Mouse (Mus musculus): ENCODE results near the gene Sec61a2. TPM values are rescaled to one million over a fixed set of nuclear protein-coding genes. Genes with fewer than 3 reads are reported as not detected.

The Sec61a2 gene
- polyA plus RNA-seq, 1 experiment from 2014 or later, result 67.5 TPM

- H3K9me3 ChIP-seq, result no peaks in the 10 kb centered on the region
- H3K4me2 ChIP-seq, result no peak overlapping the region
- no peak overlapping the region for H3K27ac ChIP-seq
- 84% methylated on average over 5 of the region's 5 CpGs for WGBS
- H3K36me3 ChIP-seq, result peaks cover 30% of the 10 kb centered on the region
- no peaks in the 10 kb centered on the region for H3K4me1 ChIP-seq
- H3K9ac ChIP-seq, result no peak overlapping the region
- no peak for ATAC-seq (ENCODE audit: insufficient read depth, low FRiP score, low read depth)
- H3K4me3 ChIP-seq (replicated peaks), result no peak overlapping the region
- H3K27me3 ChIP-seq (replicated peaks), result no peaks in the 10 kb centered on the region
These were observed 70.5 kb downstream of the Sec61a2 start for GRCm38 (mm10) chr2:5824685-5825084.

GRCm38 (mm10) chr2:5824213-5824612 lies 71.0 kb downstream of the Sec61a2 start:
- Histone ChIP-seq H3K4me2 (no peak overlapping the region), H3K4me1 (no peaks in the 10 kb centered on the region), H3K9me3 (no peaks in the 10 kb centered on the region), H3K36me3 (peaks cover 33% of the 10 kb centered on the region), H3K9ac (no peak overlapping the region), H3K27ac (no peak overlapping the region), H3K27me3 (replicated peaks) (no peaks in the 10 kb centered on the region), H3K4me3 (replicated peaks) (no peak overlapping the region)
- 19% methylated on average over 1 of the region's 1 CpGs for WGBS
- no peak for ATAC-seq (ENCODE audit: insufficient read depth, low FRiP score, low read depth)

- WGBS, result 95% methylated on average over 6 of the region's 6 CpGs
- Histone ChIP-seq H3K27me3 (replicated peaks) (no peaks in the 10 kb centered on the region), H3K4me1 (no peaks in the 10 kb centered on the region), H3K9me3 (no peaks in the 10 kb centered on the region), H3K4me2 (no peak overlapping the region), H3K9ac (no peak overlapping the region), H3K4me3 (replicated peaks) (no peak overlapping the region), H3K36me3 (peaks cover 36% of the 10 kb centered on the region), H3K27ac (no peak overlapping the region)
- ATAC-seq (ENCODE audit: insufficient read depth, low FRiP score, low read depth), result no peak
These were observed 72.8 kb downstream of the Sec61a2 start for GRCm38 (mm10) chr2:5822449-5822848.

GRCm38 (mm10) chr2:5821264-5821663 lies 74.0 kb downstream of the Sec61a2 start:
- 92% methylated on average over 10 of the region's 10 CpGs for WGBS
- Histone ChIP-seq H3K4me2 (no peak overlapping the region), H3K27me3 (replicated peaks) (no peaks in the 10 kb centered on the region), H3K4me3 (replicated peaks) (no peak overlapping the region), H3K36me3 (peaks cover 37% of the 10 kb centered on the region), H3K4me1 (no peaks in the 10 kb centered on the region), H3K9me3 (no peaks in the 10 kb centered on the region), H3K27ac (no peak overlapping the region), H3K9ac (no peak overlapping the region)
- ATAC-seq (ENCODE audit: insufficient read depth, low FRiP score, low read depth), result no peak

Other genes starting within 250 kb of the Sec61a2 start
- 17.9 and 18.4 TPM in 2 replicates for gene Camk1d, start 180.9 kb downstream of the Sec61a2 start, polyA plus RNA-seq (2015; fragmentation: Nextera tagmentation; extraction: Ambion mirVana)
- gene Nudt5, start 50.4 kb downstream of the Sec61a2 start, polyA plus RNA-seq (2015; fragmentation: Nextera tagmentation; extraction: Ambion mirVana), result 72.9 and 76.4 TPM in 2 replicates
- gene Cdc123, start 50.3 kb downstream of the Sec61a2 start, polyA plus RNA-seq (2015; fragmentation: Nextera tagmentation; extraction: Ambion mirVana), result 277 and 297 TPM in 2 replicates
- gene Gm13199, start 32.5 kb downstream of the Sec61a2 start, polyA plus RNA-seq (2015; fragmentation: Nextera tagmentation; extraction: Ambion mirVana), result 1.0 and 1.6 TPM in 2 replicates
- gene Dhtkd1, start 47.4 kb upstream of the Sec61a2 start, polyA plus RNA-seq (2015; fragmentation: Nextera tagmentation; extraction: Ambion mirVana), result 3.0 and 3.7 TPM in 2 replicates
- 9.5 and 10.2 TPM in 2 replicates for gene Upf2, start 56.0 kb upstream of the Sec61a2 start, polyA plus RNA-seq (2015; fragmentation: Nextera tagmentation; extraction: Ambion mirVana)
- gene Proser2, start 234.8 kb upstream of the Sec61a2 start, polyA plus RNA-seq (2015; fragmentation: Nextera tagmentation; extraction: Ambion mirVana), result 29.0 and 32.8 TPM in 2 replicates

Data from stomach, embryonic 15.5 days (tissue).